Mouse (Mus musculus) monocyte, adult 59 days (primary cell): ENCODE data around the gene F13a1. TPM values are rescaled to one million over a fixed set of nuclear protein-coding genes. Genes with fewer than 3 reads are reported as not detected.

Experiments used
- total RNA-seq, 2 experiments: library from RNA; stranded (reverse); gene quantifications; one replicate each; pipeline ENCODE4 v1.2.4; 2023

Gene F13a1
- 100 to 1,000 TPM; 526 to 608 TPM for total RNA-seq

GRCm38 (mm10) chr13:37050126-37050525 is at the start of gene F13a1:
TSS of gene F13a1 (minus strand) at chr13:37050244.

